ENCODE assay signal across 8 mouse cellular contexts in genomic region chr2:170520321-170520971, GRCm38 (mm10). TPM values are rescaled to one million over a fixed set of nuclear protein-coding genes. Genes with fewer than 3 reads are reported as not detected.
DNase-seq lines count a peak whose midpoint lies in the region; TF ChIP-seq lines count a peak whose summit lies in the region.

No protein-coding gene starts in this region.

- TF ChIP-seq POLR2A in cerebellum, adult 2 months (IDR thresholded peaks at IDR 0.05; ENCODE audit: borderline replicate concordance, insufficient read depth, low read length), result no peak
- TF ChIP-seq POLR2A in small intestine, adult 2 months (IDR thresholded peaks at IDR 0.05; ENCODE audit: low read depth, low read length), result no peak

- intact Hi-C loops in gastrocnemius, postnatal 14 days (cut with DNase I; ENCODE audit: low total_unique reads), result loop anchor here (1.0 to 5.0 kb wide), 2 partner anchors 78 to 352 kb away; no protein-coding TSS in a partner anchor

- peak; percentile 42 for DNase-seq in cerebellum, adult 2 months
- no peak for DNase-seq in cerebellum, adult 11 months
- peak; percentile 66 for DNase-seq in CD4-positive, CD25-positive, alpha-beta regulatory T cell, adult 2 months (ENCODE audit: low read depth, low spot score)
- peak; percentile 25 for DNase-seq in c-Kit-positive CD71-positive TER-119-positive erythroid progenitor cells, embryonic 14.5 days (ENCODE audit: low spot score)
- DNase-seq in gastrocnemius, postnatal 14 days, result peak; percentile 43
- DNase-seq in kidney, postnatal 4 days, result peak; percentile 76 to 78
- DNase-seq in lung, postnatal 25 days (ENCODE audit: low spot score), result peak; percentile 39

- peak; percentile 64 for TF ChIP-seq CTCF in cerebellum, adult 2 months (IDR thresholded peaks at IDR 0.05; ENCODE audit: borderline replicate concordance, insufficient read depth, low read depth, low read length)
- TF ChIP-seq CTCF in small intestine, adult 2 months (IDR thresholded peaks at IDR 0.05; ENCODE audit: extremely low read depth, insufficient read length, insufficient replicate concordance, low read depth, low read length), result peak; percentile 46; the same call in 1 of the 2 replicates

- no peaks in the 10 kb centered on the region for H3K4me1 ChIP-seq in cerebellum, adult 2 months (ENCODE audit: control insufficient read depth, insufficient read depth, low read length)
- no peaks in the 10 kb centered on the region for H3K4me1 ChIP-seq in small intestine, adult 2 months (ENCODE audit: control insufficient read depth, insufficient read depth, insufficient read length, low read length)

- no peak overlapping the region for H3K27ac ChIP-seq in cerebellum, adult 2 months (ENCODE audit: insufficient read depth, low read length)
- H3K27ac ChIP-seq in small intestine, adult 2 months (ENCODE audit: insufficient read depth, low read depth, low read length), result no peak overlapping the region

- H3K4me3 ChIP-seq in cerebellum, adult 2 months (replicated peaks; ENCODE audit: insufficient read depth, low read depth, low read length), result no peak overlapping the region
- H3K4me3 ChIP-seq in small intestine, adult 2 months (ENCODE audit: low read depth, low read length), result no peak overlapping the region

- H3K27me3 ChIP-seq in cerebellum, adult 2 months (ENCODE audit: control insufficient read depth, insufficient read depth, low read length), result no peaks in the 10 kb centered on the region
- H3K27me3 ChIP-seq in small intestine, adult 2 months (ENCODE audit: control insufficient read depth, insufficient read depth, low read length), result no peaks in the 10 kb centered on the region

- H3K36me3 ChIP-seq in small intestine, adult 2 months (ENCODE audit: control insufficient read depth, insufficient read depth, low read length), result peaks cover 27% of the 10 kb centered on the region

- WGBS in cerebellum, adult 2 months, result 6% methylated on average over 7 of the region's 7 CpGs
- WGBS in small intestine, adult 2 months, result 14% methylated on average over 7 of the region's 7 CpGs

RNA-seq across cellular contexts. Expression of gene Cyp24a1, which starts 23.5 kb away (rescaled TPM):
- 0.08 and 0.14 TPM in 2 replicates for polyA plus RNA-seq in cerebellum, adult 2 months (2012; rRNA removed)
- total RNA-seq in gastrocnemius, postnatal 14 days (2021), result not detected
- polyA plus RNA-seq in small intestine, adult 2 months (2012; rRNA removed), result not detected in 2 replicates

RNA-seq across cellular contexts. Expression of gene Pfdn4, which starts 24.2 kb away (rescaled TPM):
- polyA plus RNA-seq in cerebellum, adult 2 months (2012; rRNA removed), result 31.8 and 32.3 TPM in 2 replicates
- total RNA-seq in gastrocnemius, postnatal 14 days (2021), result 10 to 100 TPM; 13.3 to 19.1 TPM
- 0.98 and 1.2 TPM in 2 replicates for polyA plus RNA-seq in small intestine, adult 2 months (2012; rRNA removed)

Comparison
In these comparisons a context has a peak if more than half of its experiments do, and no peak if none do; other contexts are left out.
1. RNA of gene Pfdn4, which starts 24.2 kb away (polyA plus RNA-seq): 31.8 to 32.3 TPM in cerebellum, adult 2 months; 0.98 to 1.2 TPM in small intestine, adult 2 months; every median in the first group is over 10 times any median in the second.